Mouse (Mus musculus): ENCODE data around the gene Mtr.

DNA sequence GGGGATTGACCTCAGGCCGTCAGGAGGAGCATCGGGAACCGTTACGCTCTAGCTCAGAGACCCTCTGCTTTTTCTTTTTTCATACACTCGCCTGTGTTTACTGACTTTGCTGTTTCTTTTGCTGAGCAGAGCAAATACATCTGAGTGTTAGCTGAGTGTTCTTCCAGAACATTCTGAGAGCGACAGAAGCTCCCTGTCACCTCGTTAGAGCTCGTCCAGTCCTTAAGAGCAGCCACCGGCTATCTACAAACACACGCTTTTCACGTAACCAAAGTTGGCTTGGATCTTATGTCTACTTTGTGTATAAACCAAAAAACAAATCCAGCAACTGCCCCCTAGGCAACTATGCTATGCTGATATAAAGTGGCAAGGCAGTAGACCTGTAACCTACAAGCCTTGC lies 26.6 kb upstream of the Mtr start:
- TF ChIP-seq CTCF (IDR thresholded peaks at IDR 0.05; ENCODE audit: low read depth) (no peak), EP300 (IDR thresholded peaks at IDR 0.05; ENCODE audit: low read depth) (no peak)
